In genomic region chr2:30720291-30720690, GRCm38 (mm10) we compare ENCODE assay signal across 8 mouse cellular contexts.
A peak's percentile ranks its signal among the peaks of the same experiment; 100 is the strongest.
DNase-seq lines count a peak whose midpoint lies in the region; ATAC-seq and TF ChIP-seq lines count a peak whose summit lies in the region.

No protein-coding gene starts in this region.

- no peak for ATAC-seq in intestine, embryonic 14.5 days (replicated peaks; ENCODE audit: low FRiP score, low TSS enrichment, low read depth)
- no peak for ATAC-seq in neural tube, embryonic 12.5 days (ENCODE audit: low FRiP score, low read depth)

- H3K27ac ChIP-seq in embryonic fibroblast, embryonic 13.5 days (ENCODE audit: insufficient read depth, low read length): peak overlapping the region; percentile 95
- peak overlapping the region; percentile 99 for H3K27ac ChIP-seq in intestine, embryonic 14.5 days (ENCODE audit: low read depth)
- H3K27ac ChIP-seq in neural tube, embryonic 12.5 days: peak overlapping the region; percentile 96

- H3K4me1 ChIP-seq in embryonic fibroblast, embryonic 13.5 days (ENCODE audit: control insufficient read depth, insufficient read depth, low read length): peaks cover 49% of the 10 kb centered on the region
- peaks cover 79% of the 10 kb centered on the region for H3K4me1 ChIP-seq in intestine, embryonic 14.5 days (replicated peaks; ENCODE audit: control insufficient read depth, insufficient read depth, low read length)
- H3K4me1 ChIP-seq in neural tube, embryonic 12.5 days: peaks cover 94% of the 10 kb centered on the region

- 38% methylated on average over 5 of the region's 5 CpGs for WGBS in intestine, embryonic 14.5 days
- WGBS in neural tube, embryonic 12.5 days: 37% methylated on average over 5 of the region's 5 CpGs

- intact Hi-C loops in left cerebral cortex, postnatal 14 days (cut with DNase I): loop anchor here (5.0 kb wide), 1 partner anchor 52 kb away; no protein-coding TSS in a partner anchor

- peak overlapping the region; percentile 70 for H3K9ac ChIP-seq in intestine, embryonic 14.5 days (ENCODE audit: low read length)
- H3K9ac ChIP-seq in neural tube, embryonic 12.5 days: peak overlapping the region; percentile 48

- no peak for TF ChIP-seq CTCF in embryonic fibroblast, embryonic 13.5 days (IDR thresholded peaks at IDR 0.05; ENCODE audit: borderline replicate concordance, insufficient read depth, low read length)

- DNase-seq in kidney, postnatal 10 days: peak; percentile 32
- DNase-seq in kidney, adult 18-20 months: no peak
- DNase-seq in intestine, embryonic 14.5 days (ENCODE audit: low spot score): no peak
- no peak for DNase-seq in right cerebral cortex, postnatal 14 days
- no peak for DNase-seq in left cerebral cortex, postnatal 14 days (ENCODE audit: low spot score in 2 of 2)
- DNase-seq in gastrocnemius, postnatal 25 days: no peak

- no peaks in the 10 kb centered on the region for H3K27me3 ChIP-seq in intestine, embryonic 14.5 days (replicated peaks; ENCODE audit: control insufficient read depth, insufficient read depth, low read length)
- H3K27me3 ChIP-seq in neural tube, embryonic 12.5 days (replicated peaks): no peaks in the 10 kb centered on the region

- H3K4me2 ChIP-seq in intestine, embryonic 14.5 days (ENCODE audit: low read length): peak overlapping the region; percentile 80
- H3K4me2 ChIP-seq in neural tube, embryonic 12.5 days (replicated peaks): peak overlapping the region; percentile 59

- H3K9me3 ChIP-seq in intestine, embryonic 14.5 days (ENCODE audit: control insufficient read depth, low read length): no peaks in the 10 kb centered on the region
- H3K9me3 ChIP-seq in neural tube, embryonic 12.5 days: no peaks in the 10 kb centered on the region

- H3K4me3 ChIP-seq in embryonic fibroblast, embryonic 13.5 days (ENCODE audit: insufficient read depth, low read length): 0 out of 2 replicates have a peak overlapping the region, but pooled peaks have one; percentile 7
- H3K4me3 ChIP-seq in intestine, embryonic 14.5 days (ENCODE audit: low read depth, low read length): no peak overlapping the region; the same call in 1 of the 2 replicates
- H3K4me3 ChIP-seq in neural tube, embryonic 12.5 days: no peak overlapping the region

- H3K36me3 ChIP-seq in intestine, embryonic 14.5 days (ENCODE audit: control insufficient read depth, insufficient read depth, low read length): no peaks in the 10 kb centered on the region
- no peaks in the 10 kb centered on the region for H3K36me3 ChIP-seq in neural tube, embryonic 12.5 days

- no peak; the same call in none of the 2 replicates for TF ChIP-seq POLR2A in embryonic fibroblast, embryonic 13.5 days (IDR thresholded peaks at IDR 0.05; ENCODE audit: low read depth, low read length)
